30 mouse cellular contexts compared by ENCODE assay signal in the genomic region with DNA sequence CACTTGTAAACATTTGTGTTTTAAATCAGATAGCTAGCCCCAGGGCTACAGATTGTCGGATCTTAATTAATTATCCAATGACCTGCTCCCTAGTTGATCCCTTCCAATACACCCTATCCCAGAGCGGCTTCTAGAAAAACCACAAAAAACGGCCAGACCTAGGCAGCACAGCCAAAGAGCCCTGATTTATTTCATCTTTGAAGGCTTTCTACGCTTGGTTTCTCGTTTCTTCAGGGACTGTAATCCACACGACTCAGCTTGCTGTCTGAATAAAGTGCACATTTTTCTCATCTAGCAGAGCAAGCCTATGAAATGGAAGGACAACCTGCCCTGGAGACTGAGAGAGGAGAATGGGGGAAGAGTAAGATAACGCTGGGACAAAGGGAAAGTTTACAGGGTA. TPM values are rescaled to one million over a fixed set of nuclear protein-coding genes. Genes with fewer than 3 reads are reported as not detected.
DNase-seq lines count a peak whose midpoint lies in the region; ATAC-seq lines count a peak whose summit lies in the region.
"Had no signal": no experiment of that assay in that cellular context is flagged by ENCODE, and none has a peak within 500 bp of the region (broad histone marks: within the 10 kb centered on the region; RNA-seq: fewer than 3 reads in every experiment).

No protein-coding gene starts in this region.

- no peaks in the 10 kb centered on the region for H3K27me3 ChIP-seq in kidney, embryonic 16.5 days (ENCODE audit: insufficient read depth, low read length)
- no peaks in the 10 kb centered on the region for H3K27me3 ChIP-seq in stomach, embryonic 14.5 days (ENCODE audit: control insufficient read depth, insufficient read depth, low read length)
- H3K27me3 ChIP-seq: CH12.LX; forebrain, embryonic 13.5 days; heart, embryonic 13.5 days; hindbrain, embryonic 15.5 days; Patski had no signal

- H3K9me3 ChIP-seq in kidney, embryonic 16.5 days (ENCODE audit: low read length): no peaks in the 10 kb centered on the region
- no peaks in the 10 kb centered on the region for H3K9me3 ChIP-seq in stomach, embryonic 14.5 days (ENCODE audit: control insufficient read depth, low read depth, low read length)
- H3K9me3 ChIP-seq: forebrain, embryonic 10.5 days; forebrain, embryonic 13.5 days; G1E; heart, embryonic 10.5 days; heart, embryonic 13.5 days; hindbrain, embryonic 15.5 days had no signal

- WGBS in kidney, embryonic 16.5 days: 21% methylated on average over 7 of the region's 7 CpGs
- WGBS in stomach, embryonic 14.5 days: 31% methylated on average over 7 of the region's 7 CpGs

- ATAC-seq in kidney, embryonic 16.5 days (ENCODE audit: low FRiP score, low TSS enrichment): peak; percentile 13; the same call in 1 of the 2 replicates
- no peak for ATAC-seq in stomach, embryonic 14.5 days (ENCODE audit: insufficient number of reproducible peaks, insufficient read depth, low FRiP score, low read depth)
- ATAC-seq: Patski had no signal

- H3K9ac ChIP-seq in kidney, embryonic 16.5 days (replicated peaks; ENCODE audit: low read length): no peak overlapping the region
- no peak overlapping the region for H3K9ac ChIP-seq in stomach, embryonic 14.5 days (replicated peaks; ENCODE audit: low read depth, low read length)
- H3K9ac ChIP-seq: hindbrain, embryonic 15.5 days had no signal

- peaks cover 32% of the 10 kb centered on the region for H3K4me1 ChIP-seq in kidney, embryonic 16.5 days (ENCODE audit: insufficient read depth, low read length)
- H3K4me1 ChIP-seq in stomach, embryonic 14.5 days (ENCODE audit: control insufficient read depth, insufficient read depth, low read length): peaks cover 36% of the 10 kb centered on the region; the same call in 1 of the 2 replicates

- H3K36me3 ChIP-seq in kidney, embryonic 16.5 days (ENCODE audit: insufficient read depth, low read length): no peaks in the 10 kb centered on the region
- H3K36me3 ChIP-seq in stomach, embryonic 14.5 days (ENCODE audit: control insufficient read depth, insufficient read depth, low read length): no peaks in the 10 kb centered on the region
- H3K36me3 ChIP-seq: forebrain, embryonic 10.5 days; G1E; heart, embryonic 10.5 days; heart, embryonic 13.5 days; hindbrain, embryonic 15.5 days had no signal

- H3K4me3 ChIP-seq in kidney, embryonic 16.5 days (ENCODE audit: low read length): no peak overlapping the region
- H3K4me3 ChIP-seq in stomach, embryonic 14.5 days (ENCODE audit: low read depth, low read length): no peak overlapping the region
- H3K4me3 ChIP-seq: forebrain, embryonic 13.5 days; heart, adult 2 months had no signal

- peak; percentile 23 for DNase-seq in adrenal gland, postnatal 14 days
- no peak for DNase-seq in adrenal gland, postnatal 25 days
- DNase-seq in kidney, postnatal 36 days: no peak
- no peak for DNase-seq in layer of hippocampus, postnatal 10 days (ENCODE audit: low spot score in 2 of 2)
- DNase-seq: adrenal gland, adult 8-10 months; B cell, adult 2 months; cerebellum, adult 11 months; cerebellum, adult 2 months; cerebellum, adult 9-11 months; cerebellum, postnatal 25 days; gastrocnemius, postnatal 10 days; gastrocnemius, postnatal 36 days; heart, adult 2 months; heart, postnatal 14 days; heart, postnatal 4 days had no signal

- H3K27ac ChIP-seq in kidney, embryonic 16.5 days (ENCODE audit: low read length): no peak overlapping the region
- 0 out of 2 replicates have a peak overlapping the region, but pooled peaks have one; percentile 16 for H3K27ac ChIP-seq in stomach, embryonic 14.5 days (ENCODE audit: low read length)
- H3K27ac ChIP-seq: forebrain, embryonic 13.5 days; heart, adult 2 months; heart, embryonic 13.5 days; hindbrain, embryonic 15.5 days had no signal

- no peak overlapping the region for H3K4me2 ChIP-seq in kidney, embryonic 16.5 days (replicated peaks; ENCODE audit: low read depth, low read length)
- no peak overlapping the region for H3K4me2 ChIP-seq in stomach, embryonic 14.5 days (replicated peaks; ENCODE audit: low read depth, low read length)

RNA-seq across cellular contexts. Expression of a gene that starts 50.7 kb away (rescaled TPM):
- total RNA-seq in adrenal gland, postnatal 14 days (2021): not detected in 2 replicates
- total RNA-seq in adrenal gland, postnatal 25 days (2021): not detected in 2 replicates
- polyA plus RNA-seq in kidney, embryonic 16.5 days (2015; fragmentation: Nextera tagmentation; extraction: Ambion mirVana): 0.27 and 0.30 TPM in 2 replicates
- polyA plus RNA-seq in stomach, embryonic 14.5 days (2014; fragmentation: Nextera tagmentation; extraction: Ambion mirVana): 0.55 and 0.65 TPM in 2 replicates
- total RNA-seq in layer of hippocampus, postnatal 10 days (2021): not detected
- total RNA-seq: adrenal gland, postnatal 4 days; CH12.LX; common myeloid progenitor, adult 5-6 weeks; G1E; gastrocnemius, adult 18-20 months; gastrocnemius, postnatal 10 days; gastrocnemius, postnatal 36 days; granulocyte monocyte progenitor cell, adult 5-6 weeks; heart, adult 2 months; heart, postnatal 14 days; heart, postnatal 4 days had no signal
- polyA plus RNA-seq: cerebellum, adult 2 months; embryonic facial prominence, embryonic 14.5 days; forebrain, embryonic 13.5 days; G1E; heart, adult 2 months; heart, embryonic 13.5 days; Patski had no signal

RNA-seq across cellular contexts. Expression of a gene that starts 56.1 kb away (rescaled TPM):
- 20.2 and 21.0 TPM in 2 replicates for total RNA-seq in adrenal gland, postnatal 14 days (2021)
- 22.6 and 36.2 TPM in 2 replicates for total RNA-seq in adrenal gland, postnatal 25 days (2021)
- 14.7 and 17.2 TPM in 2 replicates for polyA plus RNA-seq in kidney, embryonic 16.5 days (2015; fragmentation: Nextera tagmentation; extraction: Ambion mirVana)
- 22.5 and 23.6 TPM in 2 replicates for polyA plus RNA-seq in stomach, embryonic 14.5 days (2014; fragmentation: Nextera tagmentation; extraction: Ambion mirVana)
- 1 to 10 TPM; 4.4 to 6.1 TPM for total RNA-seq in layer of hippocampus, postnatal 10 days (2021)
- polyA plus RNA-seq: G1E had no signal
